Mouse (Mus musculus) spleen, embryonic (tissue): ENCODE measurements at regions not wholly inside any gene's neighbourhood (a gene's known extent, or its start where the extent isn't known, plus 50 kb on each side); places are given as distances from the start of the nearest gene placed in this dataset.

Experiments
- CTCF ChIA-PET: fragments of 350-600 bp; sonication (Branson Sonifier 250); formaldehyde crosslinking; loops from one replicate; lab custom pipeline; 2022; lab: Charles Lee

- CTCF ChIA-PET = no interaction called here
These were observed 502.0 kb downstream of the Sqor start for GRCm38 (mm10) chr2:123267036-123267435.

- CTCF ChIA-PET = no interaction called here
These were observed 510.1 kb downstream of the Sqor start for GRCm38 (mm10) chr2:123274866-123275735.

GRCm38 (mm10) chr2:123275736-123276330, 510.8 kb downstream of the Sqor start:
- CTCF ChIA-PET = no interaction called here

GRCm38 (mm10) chr2:123311554-123312276, 546.7 kb downstream of the Sqor start:
- CTCF ChIA-PET = no interaction called here

GRCm38 (mm10) chr2:123312277-123312617, 547.2 kb downstream of the Sqor start:
- CTCF ChIA-PET = no interaction called here

GRCm38 (mm10) chr2:123320448-123321097, 555.5 kb downstream of the Sqor start:
- CTCF ChIA-PET = no interaction called here

- CTCF ChIA-PET = no interaction called here
These were observed 558.7 kb downstream of the Sqor start for GRCm38 (mm10) chr2:123323769-123324168.

- CTCF ChIA-PET = no interaction called here
These were observed 559.9 kb downstream of the Sqor start for GRCm38 (mm10) chr2:123324896-123325295.

- CTCF ChIA-PET = no interaction called here
These were observed 584.7 kb downstream of the Sqor start for GRCm38 (mm10) chr2:123349625-123350346.

GRCm38 (mm10) chr2:123364204-123364603, 599.2 kb downstream of the Sqor start:
- CTCF ChIA-PET = no interaction called here

- CTCF ChIA-PET = no interaction called here
These were observed 601.5 kb downstream of the Sqor start for GRCm38 (mm10) chr2:123366571-123366970.

GRCm38 (mm10) chr2:123385622-123386418, 620.8 kb downstream of the Sqor start:
- CTCF ChIA-PET = no interaction called here

GRCm38 (mm10) chr2:123386773-123387604, 622.0 kb downstream of the Sqor start:
- CTCF ChIA-PET = no interaction called here

GRCm38 (mm10) chr2:123390981-123391380, 625.9 kb downstream of the Sqor start:
- CTCF ChIA-PET = interaction anchor here (0.8 kb wide), 1 partner anchor 12 kb away, joined by 3 read pairs; no protein-coding TSS in a partner anchor

- CTCF ChIA-PET = no interaction called here
These were observed 629.3 kb downstream of the Sqor start for GRCm38 (mm10) chr2:123394296-123394695.

- CTCF ChIA-PET = no interaction called here
These were observed 632.5 kb downstream of the Sqor start for GRCm38 (mm10) chr2:123397551-123397950.

GRCm38 (mm10) chr2:123401064-123401463, 636.0 kb downstream of the Sqor start:
- CTCF ChIA-PET = no interaction called here

- CTCF ChIA-PET = no interaction called here
These were observed 644.0 kb downstream of the Sqor start for GRCm38 (mm10) chr2:123409075-123409474.

GRCm38 (mm10) chr2:123458034-123458677, 631.6 kb upstream of the Sema6d start:
- CTCF ChIA-PET = no interaction called here
